22 mouse cellular contexts compared by ENCODE assay signal in genomic region chr12:116711133-116711532, GRCm38 (mm10).
DNase-seq lines count a peak whose midpoint lies in the region; ATAC-seq and TF ChIP-seq lines count a peak whose summit lies in the region.
"Had no signal": no experiment of that assay in that cellular context is flagged by ENCODE, and none has a peak within 500 bp of the region (broad histone marks: within the 10 kb centered on the region; RNA-seq: fewer than 3 reads in every experiment).

No protein-coding gene starts in this region.

- H3K27me3 ChIP-seq in forebrain, embryonic 12.5 days = no peaks in the 10 kb centered on the region
- no peaks in the 10 kb centered on the region for H3K27me3 ChIP-seq in forebrain, embryonic 11.5 days (ENCODE audit: control insufficient read depth, insufficient read depth, low read length)
- H3K27me3 ChIP-seq in midbrain, embryonic 13.5 days = no peaks in the 10 kb centered on the region
- no peaks in the 10 kb centered on the region for H3K27me3 ChIP-seq in neural tube, embryonic 15.5 days (replicated peaks)
- H3K27me3 ChIP-seq: forebrain, embryonic 13.5 days; heart, embryonic 13.5 days; midbrain, embryonic 12.5 days had no signal

- H3K9ac ChIP-seq in forebrain, embryonic 12.5 days = no peak overlapping the region
- no peak overlapping the region for H3K9ac ChIP-seq in forebrain, embryonic 11.5 days (ENCODE audit: low read length)
- H3K9ac ChIP-seq in midbrain, embryonic 13.5 days (replicated peaks) = no peak overlapping the region
- H3K9ac ChIP-seq in neural tube, embryonic 15.5 days (replicated peaks) = no peak overlapping the region
- H3K9ac ChIP-seq: forebrain, embryonic 13.5 days; heart, embryonic 13.5 days; midbrain, embryonic 12.5 days had no signal

- no peaks in the 10 kb centered on the region for H3K9me3 ChIP-seq in forebrain, embryonic 12.5 days
- H3K9me3 ChIP-seq in forebrain, embryonic 11.5 days (ENCODE audit: control insufficient read depth, low read length) = no peaks in the 10 kb centered on the region
- no peaks in the 10 kb centered on the region for H3K9me3 ChIP-seq in midbrain, embryonic 13.5 days
- no peaks in the 10 kb centered on the region for H3K9me3 ChIP-seq in neural tube, embryonic 15.5 days (replicated peaks)
- H3K9me3 ChIP-seq: forebrain, embryonic 13.5 days; heart, embryonic 13.5 days; midbrain, embryonic 12.5 days had no signal

- no peaks in the 10 kb centered on the region for H3K36me3 ChIP-seq in forebrain, embryonic 12.5 days (replicated peaks)
- H3K36me3 ChIP-seq in forebrain, embryonic 11.5 days (ENCODE audit: control insufficient read depth, insufficient read depth, low read length) = no peaks in the 10 kb centered on the region
- no peaks in the 10 kb centered on the region for H3K36me3 ChIP-seq in midbrain, embryonic 13.5 days
- no peaks in the 10 kb centered on the region for H3K36me3 ChIP-seq in neural tube, embryonic 15.5 days
- H3K36me3 ChIP-seq: heart, embryonic 13.5 days; midbrain, embryonic 12.5 days had no signal

- no peak overlapping the region for H3K4me2 ChIP-seq in forebrain, embryonic 12.5 days
- H3K4me2 ChIP-seq in forebrain, embryonic 11.5 days (ENCODE audit: low read depth, low read length, severe bottlenecking) = no peak overlapping the region
- no peak overlapping the region for H3K4me2 ChIP-seq in midbrain, embryonic 13.5 days (replicated peaks)
- H3K4me2 ChIP-seq in neural tube, embryonic 15.5 days = no peak overlapping the region
- H3K4me2 ChIP-seq: forebrain, embryonic 13.5 days; heart, embryonic 13.5 days; midbrain, embryonic 12.5 days had no signal

- peaks cover 3% of the 10 kb centered on the region; the same call in 1 of the 2 replicates for H3K4me1 ChIP-seq in forebrain, embryonic 12.5 days
- no peaks in the 10 kb centered on the region for H3K4me1 ChIP-seq in forebrain, embryonic 11.5 days (replicated peaks; ENCODE audit: control insufficient read depth, insufficient read depth, low read length)
- H3K4me1 ChIP-seq in midbrain, embryonic 13.5 days (replicated peaks) = peaks cover 11% of the 10 kb centered on the region; the same call in 1 of the 2 replicates
- peaks cover 14% of the 10 kb centered on the region for H3K4me1 ChIP-seq in neural tube, embryonic 15.5 days
- H3K4me1 ChIP-seq: forebrain, embryonic 13.5 days; heart, embryonic 13.5 days; midbrain, embryonic 12.5 days had no signal

- no peak for DNase-seq in forebrain, embryonic 11.5 days (ENCODE audit: low spot score)
- DNase-seq in layer of hippocampus, adult 2 months (ENCODE audit: low spot score in 2 of 2) = no peak
- no peak for DNase-seq in layer of hippocampus, adult 11-12 months (ENCODE audit: low spot score)
- DNase-seq in frontal cortex, postnatal 36 days (ENCODE audit: low spot score in 2 of 2) = no peak
- DNase-seq: adrenal gland, adult 8-10 months; cerebellum, adult 11-12 months; cerebellum, postnatal 14 days; gastrocnemius, postnatal 14 days; heart, adult 2 months; heart, postnatal 14 days; kidney, adult 11 months; lung, postnatal 4 days; right cerebral cortex, postnatal 4 days; thymus, postnatal 25 days had no signal

- peak; percentile 34; the same call in 1 of the 2 replicates for ATAC-seq in forebrain, embryonic 12.5 days (ENCODE audit: low FRiP score)
- ATAC-seq in forebrain, embryonic 11.5 days (replicated peaks; ENCODE audit: low FRiP score) = no peak
- ATAC-seq in midbrain, embryonic 13.5 days = peak; percentile 34
- ATAC-seq in neural tube, embryonic 15.5 days (ENCODE audit: low FRiP score) = 0 out of 2 replicates have a peak, but pooled peaks have one; percentile 18
- ATAC-seq: activated CD4-positive, CD25-positive, alpha-beta regulatory T cell, adult 4 months had no signal

- no peak overlapping the region for H3K27ac ChIP-seq in forebrain, embryonic 12.5 days
- H3K27ac ChIP-seq in forebrain, embryonic 11.5 days (ENCODE audit: low read depth, low read length) = no peak overlapping the region
- peak overlapping the region; percentile 69 for H3K27ac ChIP-seq in layer of hippocampus, adult 2 months
- 0 out of 2 replicates have a peak overlapping the region, but pooled peaks have one; percentile 25 for H3K27ac ChIP-seq in midbrain, embryonic 13.5 days
- no peak overlapping the region for H3K27ac ChIP-seq in neural tube, embryonic 15.5 days (replicated peaks)
- H3K27ac ChIP-seq: forebrain, embryonic 13.5 days; heart, adult 2 months; heart, embryonic 13.5 days; kidney, postnatal 0 days; midbrain, embryonic 12.5 days had no signal

- 94% methylated on average over 6 of the region's 6 CpGs for WGBS in forebrain, embryonic 12.5 days
- 92% methylated on average over 6 of the region's 6 CpGs for WGBS in forebrain, embryonic 11.5 days
- 88% methylated on average over 6 of the region's 6 CpGs for WGBS in midbrain, embryonic 13.5 days
- WGBS in neural tube, embryonic 15.5 days = 79% methylated on average over 6 of the region's 6 CpGs

- no peak for TF ChIP-seq CTCF in layer of hippocampus, adult 2 months (conservative IDR thresholded peaks at IDR 0.05)

- H3K4me3 ChIP-seq in forebrain, embryonic 12.5 days (replicated peaks) = no peak overlapping the region
- no peak overlapping the region for H3K4me3 ChIP-seq in forebrain, embryonic 11.5 days (ENCODE audit: low read depth, low read length)
- no peak overlapping the region for H3K4me3 ChIP-seq in layer of hippocampus, adult 2 months
- H3K4me3 ChIP-seq in midbrain, embryonic 13.5 days (replicated peaks) = no peak overlapping the region
- no peak overlapping the region for H3K4me3 ChIP-seq in neural tube, embryonic 15.5 days (replicated peaks)
- H3K4me3 ChIP-seq: forebrain, embryonic 13.5 days; heart, adult 2 months; heart, embryonic 13.5 days; midbrain, embryonic 12.5 days had no signal

Comparison
In these comparisons a context has a peak if more than half of its experiments do, and no peak if none do; other contexts are left out.
1. H3K27ac ChIP-seq: peak in layer of hippocampus, adult 2 months (single experiment) and midbrain, embryonic 13.5 days (single experiment); none in forebrain, embryonic 12.5 days (single experiment), forebrain, embryonic 11.5 days (single experiment) and neural tube, embryonic 15.5 days (single experiment).